Mouse (Mus musculus) thymus, postnatal 0 days (tissue): Measurements from ENCODE around the gene C87499. TPM values are rescaled to one million over a fixed set of nuclear protein-coding genes. Genes with fewer than 3 reads are reported as not detected.

Experiments used
- DNase-seq: peaks from one replicate; pipeline ENCODE4 v3.0.0-alpha.2; 2015; ENCODE audit warnings: low spot score
- polyA plus RNA-seq: library from polyadenylated mRNA; unstranded; fragments of >200 nt; fragmentation: Nextera tagmentation; extraction: Ambion mirVana; gene quantifications from 2 replicates; pipeline ENCODE4 v1.2.1, GENCODE M21; 2015

The C87499 gene
- not detected in 2 replicates for polyA plus RNA-seq

DNA sequence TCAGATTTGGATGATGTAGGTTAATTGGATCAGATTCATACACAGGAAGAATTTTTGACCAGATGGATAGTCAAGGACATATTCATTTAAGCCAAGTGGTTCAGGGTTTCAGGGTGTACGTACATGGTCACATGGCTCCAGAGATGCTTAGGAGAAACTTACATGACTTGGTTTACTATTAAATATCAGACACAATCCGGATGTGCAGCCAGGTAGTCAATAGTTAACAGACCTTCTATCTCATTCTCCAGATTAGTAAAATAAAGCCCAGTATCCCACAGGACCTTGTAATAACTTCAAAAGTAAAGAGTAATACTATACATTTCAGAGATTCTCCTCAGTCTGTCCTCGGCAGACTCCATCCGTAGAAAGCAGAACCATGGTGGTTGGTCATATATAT is at the start of gene C87499:
Gene C87499 (minus strand): TSS at position 101 of the 400 bp plus-strand sequence.
- no peak for DNase-seq

DNA sequence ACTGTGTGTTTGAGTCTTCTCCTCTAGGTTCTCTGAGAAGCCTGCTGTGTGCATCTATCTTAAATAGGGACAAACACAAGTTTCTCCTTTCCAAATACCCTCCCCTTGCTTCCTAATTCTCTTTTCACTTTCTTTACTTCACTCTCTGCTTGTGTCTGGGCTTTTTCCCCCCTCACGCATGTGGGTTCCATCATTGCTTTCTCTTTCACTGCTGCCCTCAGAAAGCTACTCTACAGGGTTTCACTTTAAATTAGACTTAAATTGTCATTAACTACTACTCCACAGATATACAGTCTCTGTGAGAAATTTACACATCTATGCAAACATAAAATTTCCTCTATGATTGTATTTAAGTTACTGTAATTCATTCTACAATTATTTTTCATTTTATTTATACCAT is 49.6 kb upstream of the C87499 start, which contains the start of gene Ifna2:
Gene Ifna2 (minus strand): TSS at position 101 of the 400 bp plus-strand sequence.
- DNase-seq, result no peak

DNA sequence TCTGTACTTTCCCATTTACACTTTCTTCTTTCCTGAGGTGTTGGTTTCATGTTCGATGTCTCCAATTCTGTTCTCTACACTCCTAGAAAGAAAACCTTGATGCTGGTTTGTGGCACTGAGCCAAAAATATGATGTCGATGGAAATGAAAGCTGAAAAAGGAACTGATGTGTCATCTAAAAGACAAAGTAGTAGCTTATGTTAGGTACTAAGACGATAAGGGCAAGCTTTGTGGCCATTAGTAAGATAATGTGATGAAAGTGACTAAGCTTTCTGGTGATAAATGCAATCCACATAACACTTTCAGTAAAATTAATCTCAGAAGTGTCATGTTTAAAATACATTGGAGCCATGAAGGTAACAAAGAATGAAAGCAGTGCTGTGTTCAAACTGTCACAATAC is 47.1 kb upstream of the C87499 start:
- DNase-seq, result no peak

DNA sequence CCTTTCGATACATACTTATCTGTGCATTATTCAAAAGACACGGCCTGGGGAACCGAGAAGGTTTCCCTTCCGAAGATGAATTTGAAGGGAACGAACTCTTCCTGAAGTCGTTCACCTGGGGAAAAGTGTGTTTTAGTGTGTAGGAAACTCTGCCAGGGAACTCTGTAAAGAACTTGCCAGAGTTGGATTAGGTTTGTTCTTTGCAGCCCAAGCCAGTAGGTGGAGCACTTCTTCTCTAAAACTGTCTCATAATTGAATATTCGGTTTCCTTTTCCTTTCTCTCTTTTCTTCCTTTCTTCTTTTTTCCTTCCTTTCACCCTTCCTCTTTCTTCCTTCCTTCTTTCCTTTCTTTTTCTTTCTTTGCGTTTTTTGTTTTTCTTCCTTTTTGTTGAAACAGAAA is 46.2 kb upstream of the C87499 start:
- peak; percentile 26 for DNase-seq

DNA sequence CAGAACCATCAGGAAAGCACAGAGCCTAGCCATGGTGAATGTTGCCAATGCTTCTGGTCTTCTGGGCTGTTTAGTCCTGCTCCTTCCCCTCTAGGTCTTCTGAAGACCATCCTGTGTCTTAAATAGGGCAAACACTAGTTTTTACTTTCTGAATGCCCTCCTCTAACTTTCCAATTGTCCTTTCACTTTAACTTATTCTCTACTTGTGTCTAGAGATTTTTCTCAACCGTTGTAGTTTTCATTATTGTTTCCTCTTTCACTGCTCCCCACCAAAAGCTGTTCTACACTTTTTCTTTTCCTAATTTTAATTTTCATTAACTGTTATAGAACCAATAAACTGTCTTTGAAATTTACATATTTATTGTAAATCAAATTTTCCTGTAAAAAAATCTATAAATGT is 42.6 kb upstream of the C87499 start, which contains the start of gene Ifna16:
Gene Ifna16 (minus strand): TSS at position 101 of the 400 bp plus-strand sequence.
- no peak for DNase-seq

DNA sequence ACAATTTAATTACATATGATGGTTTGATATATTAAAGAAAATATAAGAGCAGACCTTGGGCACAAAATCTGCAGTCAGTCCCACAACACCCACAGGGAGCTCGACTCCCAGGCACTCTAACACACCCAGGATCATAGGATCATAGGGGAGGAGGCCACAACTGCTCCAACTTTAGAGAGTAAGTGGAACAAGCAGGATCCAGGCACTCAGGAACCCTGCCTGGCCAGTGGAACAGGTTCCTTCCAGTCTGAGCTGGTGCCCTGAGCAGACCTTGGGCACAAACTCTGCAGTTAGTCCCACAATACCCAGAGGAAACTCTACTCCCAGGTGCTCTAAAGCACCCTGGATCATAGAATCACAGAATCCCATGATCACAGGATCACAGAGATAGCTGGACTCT is 21.2 kb upstream of the C87499 start:
- no peak for DNase-seq

DNA sequence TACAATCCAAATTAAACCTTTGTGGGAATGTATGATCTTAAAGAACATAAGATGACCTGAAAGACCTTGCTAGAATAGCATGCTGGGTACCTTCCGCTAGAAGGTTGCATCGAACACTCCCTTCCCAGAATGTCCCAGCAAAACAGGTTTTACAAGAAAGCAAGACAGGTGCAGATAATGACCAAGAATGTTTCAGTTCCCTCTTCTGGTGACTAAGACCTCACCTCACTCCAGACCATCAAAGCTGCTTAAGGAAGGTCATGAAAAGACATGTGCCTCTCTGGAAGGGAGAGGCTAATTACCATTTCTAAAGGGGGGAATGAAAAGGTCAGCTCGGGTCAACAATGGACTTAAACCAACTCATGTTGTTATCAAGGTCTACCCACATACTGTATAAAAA is 19.4 kb upstream of the C87499 start:
- no peak for DNase-seq

DNA sequence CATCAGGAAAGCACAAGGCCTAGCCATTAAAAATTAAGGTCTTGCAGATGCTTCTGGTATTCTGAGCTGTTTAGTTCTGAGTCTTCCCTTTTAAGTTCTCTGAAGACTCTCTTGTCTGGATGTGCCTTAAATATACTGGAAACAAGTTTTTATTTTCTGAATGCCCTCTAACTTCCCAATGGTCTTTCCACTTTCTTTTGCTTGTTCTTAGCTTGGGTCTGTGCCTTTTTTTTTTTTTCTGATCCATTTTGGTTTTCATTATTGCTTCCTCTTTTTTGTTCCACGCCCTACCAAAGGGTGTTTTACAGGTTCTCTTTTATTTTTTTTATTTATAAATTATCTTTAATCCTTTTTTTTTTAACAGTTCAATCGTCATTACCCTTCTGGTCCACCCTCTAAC is 10.1 kb upstream of the C87499 start, which contains the start of gene Ifna13:
Gene Ifna13 (minus strand): TSS at position 101 of the 400 bp plus-strand sequence.
- DNase-seq, result no peak

DNA sequence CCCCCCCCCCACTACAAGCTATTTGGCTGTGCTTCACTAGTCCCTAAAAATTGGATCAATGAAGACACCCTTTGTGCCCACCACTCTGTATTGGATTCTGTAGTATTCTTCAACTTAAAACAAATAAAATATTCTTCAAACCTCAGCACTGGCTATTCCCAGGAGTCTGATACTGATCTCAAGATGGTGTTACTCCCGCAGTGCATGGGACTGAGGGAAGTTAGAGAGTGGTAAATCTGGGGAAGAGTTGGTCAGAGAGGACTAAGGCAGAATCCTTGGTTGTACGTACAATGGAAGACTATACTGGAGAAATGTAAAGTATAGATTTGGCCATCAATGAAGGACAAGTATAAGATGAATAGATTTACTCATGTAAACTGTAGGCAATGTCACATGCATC is 8.3 kb upstream of the C87499 start:
- no peak for DNase-seq

DNA sequence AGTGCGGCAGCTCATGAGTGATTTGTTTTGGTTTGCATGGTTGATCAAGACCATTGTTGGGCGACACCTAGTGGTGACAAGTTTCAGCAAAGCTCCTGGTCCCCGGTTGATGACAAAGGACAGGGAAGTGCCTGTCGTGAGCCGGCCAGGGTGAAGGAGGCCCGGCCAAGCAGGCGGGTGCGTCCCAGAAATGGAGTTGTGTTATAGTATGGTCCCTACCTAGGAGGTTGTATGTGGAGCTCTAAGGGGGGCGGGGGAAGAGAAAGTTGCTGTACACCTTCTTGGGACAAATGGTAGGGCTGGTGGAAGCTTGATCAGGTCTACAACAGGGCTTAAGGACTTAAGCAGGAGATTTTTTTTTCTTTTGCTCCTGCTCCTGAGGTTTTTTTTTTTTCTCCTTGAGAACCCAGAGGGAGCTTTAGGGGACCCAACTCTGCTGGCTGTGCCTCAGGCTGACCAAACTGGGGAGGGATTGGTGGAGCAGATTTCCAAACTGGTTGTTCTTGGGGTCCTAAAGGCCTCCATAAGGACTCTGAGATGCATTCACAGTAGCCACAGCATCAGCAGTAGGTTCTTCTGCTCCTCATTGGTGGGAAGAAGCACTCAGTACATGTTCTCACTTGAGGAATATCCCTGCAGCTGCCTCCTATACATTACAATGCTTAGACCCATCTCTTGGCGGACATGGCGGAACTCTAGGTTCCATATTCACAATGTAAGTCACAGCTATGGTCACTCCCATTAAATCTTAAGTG is 7.0 kb upstream of the C87499 start:
- DNase-seq, result peak; percentile 95

DNA sequence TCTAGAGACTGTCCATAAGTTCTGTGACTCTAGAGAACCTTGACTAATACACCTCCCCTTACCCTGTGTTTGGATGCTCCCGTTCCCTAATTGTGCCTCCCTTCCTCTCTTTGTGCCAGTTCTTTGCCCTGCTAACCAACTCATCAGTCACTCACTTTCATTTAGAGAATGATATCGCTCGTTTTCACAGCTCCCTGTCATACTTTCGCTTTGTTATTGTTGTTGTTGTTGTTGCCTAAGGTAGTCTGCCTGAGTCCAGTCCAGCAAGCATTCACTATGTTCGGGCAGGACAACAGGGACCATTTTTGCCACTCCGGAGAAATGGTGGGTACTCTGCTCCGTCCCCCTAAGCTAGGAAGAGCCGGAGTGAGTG is 6.5 kb upstream of the C87499 start:
- no peak for DNase-seq

DNA sequence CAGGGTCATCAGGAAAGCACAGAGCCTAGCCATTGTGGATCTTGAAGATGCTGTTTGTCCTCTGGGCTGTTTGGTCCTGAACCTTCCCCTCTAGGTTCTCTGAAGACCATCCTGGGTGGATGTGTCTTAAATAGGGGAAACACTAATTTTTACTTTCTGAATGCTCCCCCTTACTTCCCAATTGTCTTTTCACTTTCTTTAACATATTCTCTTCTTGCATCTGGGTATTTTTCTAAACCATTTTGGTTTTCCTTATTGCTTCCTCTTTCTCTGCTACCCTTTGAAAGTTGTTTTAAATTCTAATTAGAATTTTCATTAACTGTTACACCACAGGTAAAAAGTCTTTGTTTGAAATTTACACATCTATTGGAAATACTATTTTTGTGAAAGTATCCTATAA is 30.9 kb downstream of the C87499 start, which contains the start of gene Ifna12:
Gene Ifna12 (minus strand): TSS at position 101 of the 400 bp plus-strand sequence.
- DNase-seq, result no peak

DNA sequence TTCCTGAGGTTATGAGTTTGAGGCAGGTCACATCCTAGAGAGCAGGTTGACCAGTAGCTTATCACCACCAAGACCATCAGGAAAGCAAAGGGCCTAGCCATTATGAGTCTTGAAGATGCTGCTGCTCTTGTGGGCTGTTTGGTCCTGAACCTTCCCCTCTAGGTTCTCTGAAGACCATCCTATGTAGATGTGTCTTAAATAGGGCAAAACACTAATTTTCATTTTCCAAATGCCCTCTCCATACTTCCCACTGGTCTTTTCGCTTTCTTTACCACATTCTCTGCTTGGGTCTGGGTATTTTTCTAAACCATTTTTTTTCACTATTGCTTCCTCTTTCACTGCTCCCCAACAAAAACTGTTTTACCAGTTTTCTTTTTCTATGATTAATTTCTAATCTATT is 41.9 kb downstream of the C87499 start, which contains the start of gene Ifna9:
Gene Ifna9 (minus strand): TSS at position 101 of the 400 bp plus-strand sequence.
- no peak for DNase-seq

Other genes with a start within 250 kb of the C87499 start
- gene Hacd4, start 195.5 kb downstream of the C87499 start, polyA plus RNA-seq, result 2.3 and 2.4 TPM in 2 replicates
- not detected in 2 replicates for gene Ifnb1, start 111.6 kb downstream of the C87499 start, polyA plus RNA-seq
- not detected in 2 replicates for gene Ifna15, start 76.2 kb downstream of the C87499 start, polyA plus RNA-seq
- gene Ifna14, start 62.6 kb downstream of the C87499 start, polyA plus RNA-seq, result not detected in 2 replicates
- gene Ifna9, start 42.0 kb downstream of the C87499 start, polyA plus RNA-seq, result 0.24 TPM in 1 of 2 replicates, not detected in the other
- not detected in 2 replicates for gene Ifna12, start 31.0 kb downstream of the C87499 start, polyA plus RNA-seq
- gene Ifna13, start 10.0 kb upstream of the C87499 start, polyA plus RNA-seq, result not detected in 2 replicates
- gene Ifna16, start 42.5 kb upstream of the C87499 start, polyA plus RNA-seq, result not detected in 2 replicates
- not detected in 2 replicates for gene Ifna2, start 49.5 kb upstream of the C87499 start, polyA plus RNA-seq
- gene Ifnab, start 56.9 kb upstream of the C87499 start, polyA plus RNA-seq, result not detected in 2 replicates
- gene Gm26566, start 87.4 kb upstream of the C87499 start, polyA plus RNA-seq, result 0.63 and 0.85 TPM in 2 replicates
- 55.8 and 59.5 TPM in 2 replicates for gene Klhl9, start 88.1 kb upstream of the C87499 start, polyA plus RNA-seq
- not detected in 2 replicates for gene Gm13271, start 120.5 kb upstream of the C87499 start, polyA plus RNA-seq
- gene Gm13283, start 125.7 kb upstream of the C87499 start, polyA plus RNA-seq, result 0.33 and 0.37 TPM in 2 replicates
- 0.18 and 0.36 TPM in 2 replicates for gene Gm13290, start 139.4 kb upstream of the C87499 start, polyA plus RNA-seq
- gene Gm13289, start 142.5 kb upstream of the C87499 start, polyA plus RNA-seq, result not detected in 2 replicates
- not detected in 2 replicates for gene Gm13272, start 145.4 kb upstream of the C87499 start, polyA plus RNA-seq
- 0.23 and 0.31 TPM in 2 replicates for gene Ifnz, start 147.7 kb upstream of the C87499 start, polyA plus RNA-seq
- not detected in 2 replicates for gene Gm13276, start 151.3 kb upstream of the C87499 start, polyA plus RNA-seq
- gene Gm13277, start 154.2 kb upstream of the C87499 start, polyA plus RNA-seq, result not detected in 2 replicates
- not detected in 2 replicates for gene Gm13278, start 157.1 kb upstream of the C87499 start, polyA plus RNA-seq
- gene Gm13275, start 160.1 kb upstream of the C87499 start, polyA plus RNA-seq, result not detected in 2 replicates
- gene Gm13279, start 163.0 kb upstream of the C87499 start, polyA plus RNA-seq, result not detected in 2 replicates
- 0.64 and 1.4 TPM in 2 replicates for gene Gm13285, start 165.3 kb upstream of the C87499 start, polyA plus RNA-seq
- not detected in 2 replicates for gene Gm13287, start 168.8 kb upstream of the C87499 start, polyA plus RNA-seq
- not detected in 2 replicates for gene Gm13288, start 171.1 kb upstream of the C87499 start, polyA plus RNA-seq
- not detected in 2 replicates for gene Ifna7, start 181.8 kb upstream of the C87499 start, polyA plus RNA-seq
- not detected in 2 replicates for gene Ifna11, start 185.5 kb upstream of the C87499 start, polyA plus RNA-seq
- not detected in 2 replicates for gene Ifna6, start 193.0 kb upstream of the C87499 start, polyA plus RNA-seq
- not detected in 2 replicates for gene Ifna5, start 201.1 kb upstream of the C87499 start, polyA plus RNA-seq
- gene Ifna4, start 207.4 kb upstream of the C87499 start, polyA plus RNA-seq, result not detected in 2 replicates
- not detected in 2 replicates for gene Ifna1, start 215.7 kb upstream of the C87499 start, polyA plus RNA-seq
- not detected in 2 replicates for gene Ifne, start 245.8 kb upstream of the C87499 start, polyA plus RNA-seq